Mouse (Mus musculus) liver, embryonic 14.5 days (tissue): ENCODE measurements around the gene Ctcf. TPM values are rescaled to one million over a fixed set of nuclear protein-coding genes. Genes with fewer than 3 reads are reported as not detected.

ENCODE experiments used
- ATAC-seq: fragments of 200-750 bp; cut with Nextera tagmentation; 2 replicates; pipeline ENCODE4 v1.8.0; 2017; ENCODE audit warnings: moderate number of reproducible peaks, mild to moderate bottlenecking, moderate library complexity; ENCODE audit not compliant: insufficient read depth
- DNase-seq, 3 experiments: peaks; one replicate each; pipeline ENCODE4 v3.0.0-alpha.2; 2012 to 2013; ENCODE audit warnings: low read depth in 3 of 3, low spot score in 3 of 3
- H3K27ac ChIP-seq: fragments of 300-500 bp; sonication (generic); 2 replicates; pipeline ENCODE4 v1.5.1; 2014; ENCODE audit warnings: moderate library complexity, mild to moderate bottlenecking, control low read depth, inconsistent platforms
- H3K27me3 ChIP-seq: fragments of 300-500 bp; sonication (generic); 2 replicates; pipeline ENCODE4 v1.6.1; 2014; ENCODE audit warnings: mild to moderate bottlenecking, low read length, moderate library complexity; ENCODE audit not compliant: control insufficient read depth, insufficient read depth
- H3K36me3 ChIP-seq: fragments of 300-500 bp; sonication (generic); replicated peaks from 2 replicates; pipeline ENCODE4 v1.6.1; 2014; ENCODE audit warnings: low read depth; ENCODE audit not compliant: control insufficient read depth, insufficient read depth
- H3K4me1 ChIP-seq, 2 experiments: fragments of 200-500 bp in 1 of 2; fragments of 300-500 bp in 1 of 2; sonication (generic) in 1 of 2; replicated peaks; 2 replicates each; pipeline ENCODE4 v1.6.1; 2012 to 2014; ENCODE audit warnings: antibody characterized with exemption in 1 of 2, inconsistent platforms in 1 of 2, low read length in 1 of 2; ENCODE audit not compliant: control insufficient read depth in 2 of 2, insufficient read depth in 2 of 2
- H3K4me2 ChIP-seq: fragments of 300-500 bp; sonication (generic); 2 replicates; pipeline ENCODE4 v1.6.1; 2014; ENCODE audit warnings: low read depth, mild to moderate bottlenecking, control low read depth, moderate library complexity
- H3K4me3 ChIP-seq, 2 experiments: fragments of 200-500 bp in 1 of 2; fragments of 300-500 bp in 1 of 2; sonication (generic) in 1 of 2; 2 replicates each; pipeline ENCODE4 v1.5.1; 2012 to 2014; ENCODE audit warnings: low read depth in 2 of 2, low read length in 2 of 2, mild to moderate bottlenecking in 2 of 2, control low read depth in 1 of 2, inconsistent platforms in 1 of 2, moderate library complexity in 1 of 2; ENCODE audit not compliant: insufficient read depth in 1 of 2
- H3K9ac ChIP-seq: fragments of 300-500 bp; sonication (generic); replicated peaks from 2 replicates; pipeline ENCODE4 v1.6.1; 2014; ENCODE audit warnings: mild to moderate bottlenecking, control low read depth, moderate library complexity
- H3K9me3 ChIP-seq: fragments of 300-500 bp; sonication (generic); 2 replicates; pipeline ENCODE4 v1.6.1; 2016; ENCODE audit warnings: low read length, mixed read lengths; ENCODE audit not compliant: control insufficient read depth
- CTCF ChIP-seq: IDR thresholded peaks from 2 replicates; pipeline ENCODE4 v1.5.1; 2016; ENCODE audit warnings: antibody characterized with exemption, low read depth, control low read depth
- EP300 ChIP-seq: IDR thresholded peaks from 2 replicates; pipeline ENCODE4 v1.6.1; 2016; ENCODE audit warnings: antibody characterized with exemption, low read depth
- WGBS: fragments of 180-500 bp; shearing (Covaris S2); extraction: QIAGEN DNeasy Blood & Tissue Kit; methylation state at CpG from one replicate; pipeline ENCODE4 v1.1.7; 2014; ENCODE audit not compliant: insufficient replicate concordance; 5-methylcytosine and 5-hydroxymethylcytosine counted together
- polyA plus RNA-seq, 2 experiments: library from polyadenylated mRNA; depleted of rRNA in 1 of 2; stranded (reverse) in 1 of 2; unstranded in 1 of 2; fragments of >200 nt; fragmentation: Nextera tagmentation in 1 of 2; extraction: Ambion mirVana in 1 of 2; gene quantifications; 2 replicates each; pipeline versions ENCODE4 v1.2.1 to v1.2.3; 2012 to 2014

Ctcf gene
- polyA plus RNA-seq, 2 experiments = 21.1 to 40.9 TPM

- Histone ChIP-seq H3K4me2 (no peak overlapping the region), H3K4me3 (no peak overlapping the region), H3K36me3 (peaks cover 91% of the 10 kb centered on the region), H3K27ac (no peak overlapping the region), H3K9me3 (no peaks in the 10 kb centered on the region), H3K27me3 (no peaks in the 10 kb centered on the region), H3K4me1 (no peaks in the 10 kb centered on the region), H3K9ac (no peak overlapping the region)
- DNase-seq (no peak), ATAC-seq (no peak)
- 76% methylated on average over 1 of the region's 1 CpGs for WGBS
- TF ChIP-seq CTCF = no peak
- no peak for TF ChIP-seq EP300
These were observed 41.5 kb downstream of the Ctcf start for GRCm38 (mm10) chr8:105677891-105678290.

- no peak for DNase-seq
- Histone ChIP-seq H3K9ac (no peak overlapping the region), H3K9me3 (no peaks in the 10 kb centered on the region), H3K36me3 (peaks cover 35% of the 10 kb centered on the region), H3K4me2 (peak overlapping the region; percentile 38; the same call in 1 of the 2 replicates), H3K27ac (no peak overlapping the region), H3K4me1 (no peaks in the 10 kb centered on the region), H3K27me3 (no peaks in the 10 kb centered on the region), H3K4me3 (no peak overlapping the region)
- no peak for TF ChIP-seq EP300
- no peak for TF ChIP-seq CTCF
- no peak for ATAC-seq
- 64% methylated on average over 7 of the region's 7 CpGs for WGBS
These were observed 49.0 kb downstream of the Ctcf start for GRCm38 (mm10) chr8:105685325-105685724.

GRCm38 (mm10) chr8:105685796-105686308, 49.5 kb downstream of the Ctcf start, which contains the start of gene Carmil2:
Carmil2 (plus strand) TSS chr8:105686274.
- Histone ChIP-seq H3K27ac (no peak within 1 kb of the TSS), H3K9me3 (no peaks in the 10 kb centered on the region), H3K4me2 (peak within 1 kb of the TSS; percentile 38; the same call in 1 of the 2 replicates), H3K9ac (no peak within 1 kb of the TSS), H3K27me3 (no peaks in the 10 kb centered on the region), H3K4me1 (no peaks in the 10 kb centered on the region), H3K4me3 (no peak within 1 kb of the TSS), H3K36me3 (peaks cover 30% of the 10 kb centered on the region)
- peak; percentile 31; the same call in 1 of the 2 replicates for ATAC-seq
- DNase-seq = no peak
- WGBS = 4% methylated on average over 25 of the region's 26 CpGs
- no peak for TF ChIP-seq EP300
- peak; percentile 85 for TF ChIP-seq CTCF

GRCm38 (mm10) chr8:105686551-105686950, 50.2 kb downstream of the Ctcf start:
- Histone ChIP-seq H3K36me3 (peaks cover 24% of the 10 kb centered on the region), H3K4me2 (no peak overlapping the region), H3K27ac (no peak overlapping the region), H3K4me1 (no peaks in the 10 kb centered on the region), H3K9me3 (no peaks in the 10 kb centered on the region), H3K27me3 (no peaks in the 10 kb centered on the region), H3K9ac (no peak overlapping the region), H3K4me3 (no peak overlapping the region)
- WGBS = 61% methylated on average over 6 of the region's 6 CpGs
- DNase-seq = no peak
- TF ChIP-seq EP300 (no peak), CTCF (no peak)
- ATAC-seq = no peak

- TF ChIP-seq EP300 (no peak), CTCF (no peak)
- Histone ChIP-seq H3K27ac (no peak overlapping the region), H3K9me3 (no peaks in the 10 kb centered on the region), H3K9ac (no peak overlapping the region), H3K4me1 (no peaks in the 10 kb centered on the region), H3K4me2 (no peak overlapping the region), H3K4me3 (no peak overlapping the region), H3K27me3 (no peaks in the 10 kb centered on the region), H3K36me3 (peaks cover 15% of the 10 kb centered on the region)
- WGBS = 74% methylated on average over 8 of the region's 8 CpGs
- DNase-seq (no peak), ATAC-seq (no peak)
These were observed 51.1 kb downstream of the Ctcf start for GRCm38 (mm10) chr8:105687512-105687911.
